Mouse (Mus musculus): ENCODE measurements around the gene Tdrd7.

GRCm38 (mm10) chr4:45917091-45917490 lies 48.0 kb upstream of the Tdrd7 start:
- no peak for TF ChIP-seq CTCF (IDR thresholded peaks at IDR 0.05; ENCODE audit: insufficient read depth, low read depth, low read length)
- no peak for TF ChIP-seq POLR2A (IDR thresholded peaks at IDR 0.05; ENCODE audit: insufficient read depth, low read depth, low read length)

All from olfactory bulb, adult 2 months (tissue).